Mouse (Mus musculus) testis, adult 2 months (tissue): ENCODE results near the gene Nos1. TPM values are rescaled to one million over a fixed set of nuclear protein-coding genes. Genes with fewer than 3 reads are reported as not detected.
A peak's percentile ranks its signal among the peaks of the same experiment; 100 is the strongest.
"Not testable (repeated sequence)": the region's sequence is repeated elsewhere in the genome, so short reads cannot be mapped to it uniquely, and the experiment has no call there.

Experiments used
- H3K27ac ChIP-seq: fragments of 200-500 bp; 2 replicates; pipeline ENCODE4 v1.5.1; 2012; ENCODE audit warnings: low read depth, low read length; ENCODE audit not compliant: control insufficient read depth, insufficient read depth
- H3K27me3 ChIP-seq: fragments of 200-500 bp; 2 replicates; pipeline ENCODE4 v1.6.1; 2012; ENCODE audit warnings: mild to moderate bottlenecking, low read length, moderate library complexity; ENCODE audit not compliant: control insufficient read depth, insufficient read depth
- H3K36me3 ChIP-seq: fragments of 200-500 bp; 2 replicates; pipeline ENCODE4 v1.6.1; 2012; ENCODE audit warnings: mild to moderate bottlenecking, low read length; ENCODE audit not compliant: control insufficient read depth, insufficient read depth
- H3K4me1 ChIP-seq: fragments of 200-500 bp; 2 replicates; pipeline ENCODE4 v1.6.1; 2012; ENCODE audit warnings: low read length; ENCODE audit not compliant: control insufficient read depth, insufficient read depth
- H3K4me3 ChIP-seq: fragments of 200-500 bp; 2 replicates; pipeline ENCODE4 v1.5.1; 2012; ENCODE audit warnings: low read depth, mild to moderate bottlenecking, low read length, moderate library complexity, mixed read lengths; ENCODE audit not compliant: control insufficient read depth
- CTCF ChIP-seq: fragments of 200-500 bp; IDR thresholded peaks from 2 replicates; pipeline ENCODE4 v1.5.1; 2012; ENCODE audit warnings: low read depth, mild to moderate bottlenecking, inconsistent platforms, low read length, moderate library complexity; ENCODE audit not compliant: control insufficient read depth, insufficient read depth, insufficient replicate concordance
- POLR2A ChIP-seq: fragments of 200-500 bp; IDR thresholded peaks from 2 replicates; pipeline ENCODE4 v1.6.1; 2012; ENCODE audit warnings: low read depth, mild to moderate bottlenecking, inconsistent platforms, low read length, moderate library complexity; ENCODE audit not compliant: control insufficient read depth
- polyA plus RNA-seq: library from polyadenylated mRNA; depleted of rRNA; stranded (reverse); fragments of >200 nt; gene quantifications from 2 replicates; pipeline ENCODE4 v1.2.3, GENCODE M21; 2012

Gene Nos1
- polyA plus RNA-seq, 1 experiment, result 0.94 TPM

- Histone ChIP-seq H3K4me3 (no peak overlapping the region), H3K27me3 (no peaks in the 10 kb centered on the region), H3K27ac (no peak overlapping the region), H3K4me1 (peaks cover 2% of the 10 kb centered on the region; the same call in 1 of the 2 replicates), H3K36me3 (no peaks in the 10 kb centered on the region)
- no peak for TF ChIP-seq CTCF
- TF ChIP-seq POLR2A, result no peak
These were observed 85.0 kb downstream of the Nos1 start for GRCm38 (mm10) chr5:117865876-117866275.

- H3K27ac ChIP-seq, result no peak overlapping the region
- H3K36me3 ChIP-seq, result no peaks in the 10 kb centered on the region
- no peak overlapping the region for H3K4me3 ChIP-seq
- H3K27me3 ChIP-seq, result no peaks in the 10 kb centered on the region
- no peaks in the 10 kb centered on the region for H3K4me1 ChIP-seq
- TF ChIP-seq POLR2A, result no peak
- no peak for TF ChIP-seq CTCF
These were observed 90.8 kb downstream of the Nos1 start for GRCm38 (mm10) chr5:117871614-117872013.

- no peaks in the 10 kb centered on the region for H3K36me3 ChIP-seq
- no peaks in the 10 kb centered on the region for H3K4me1 ChIP-seq
- TF ChIP-seq POLR2A (no peak), CTCF (no peak)
- no peaks in the 10 kb centered on the region for H3K27me3 ChIP-seq
- no peak overlapping the region for H3K4me3 ChIP-seq
- H3K27ac ChIP-seq, result no peak overlapping the region
These were observed 93.0 kb downstream of the Nos1 start for GRCm38 (mm10) chr5:117873807-117874206.

GRCm38 (mm10) chr5:117874236-117874635 lies 93.4 kb downstream of the Nos1 start:
- Histone ChIP-seq H3K27ac (no peak overlapping the region), H3K36me3 (no peaks in the 10 kb centered on the region), H3K4me3 (no peak overlapping the region), H3K4me1 (peaks cover 2% of the 10 kb centered on the region), H3K27me3 (no peaks in the 10 kb centered on the region)
- TF ChIP-seq CTCF (no peak), POLR2A (no peak)

GRCm38 (mm10) chr5:117879136-117879535 lies 98.3 kb downstream of the Nos1 start:
- Histone ChIP-seq H3K4me3 (peak overlapping the region; percentile 57), H3K36me3 (no peaks in the 10 kb centered on the region)

GRCm38 (mm10) chr5:117880916-117881555 lies 100.2 kb downstream of the Nos1 start:
- no peak overlapping the region for H3K27ac ChIP-seq
- TF ChIP-seq CTCF (no peak), POLR2A (no peak)
- H3K4me1 ChIP-seq, result peaks cover 3% of the 10 kb centered on the region
- H3K27me3 ChIP-seq, result no peaks in the 10 kb centered on the region
- H3K36me3 ChIP-seq, result no peaks in the 10 kb centered on the region
- H3K4me3 ChIP-seq, result no peak overlapping the region

More at GRCm38 (mm10) chr5:117879136-117879535, 98.3 kb downstream of the Nos1 start:
- Histone ChIP-seq H3K27me3 (no peaks in the 10 kb centered on the region), H3K27ac (no peak overlapping the region), H3K4me1 (peaks cover 3% of the 10 kb centered on the region)
- TF ChIP-seq POLR2A (no peak), CTCF (no peak)

- H3K27me3 ChIP-seq, H3K27ac ChIP-seq, H3K4me3 ChIP-seq, H3K36me3 ChIP-seq, H3K4me1 ChIP-seq: not testable (repeated sequence)
These were observed 101.6 kb downstream of the Nos1 start for GRCm38 (mm10) chr5:117882411-117882810.

GRCm38 (mm10) chr5:117884991-117885390 lies 104.2 kb downstream of the Nos1 start:
- TF ChIP-seq CTCF (no peak), POLR2A (no peak)
- H3K36me3 ChIP-seq, result no peaks in the 10 kb centered on the region

More at GRCm38 (mm10) chr5:117884991-117885390, 104.2 kb downstream of the Nos1 start:
- Histone ChIP-seq H3K4me1 (no peaks in the 10 kb centered on the region; the same call in 1 of the 2 replicates), H3K27ac (no peak overlapping the region), H3K27me3 (no peaks in the 10 kb centered on the region), H3K4me3 (no peak overlapping the region)
